Mouse (Mus musculus): Measurements from ENCODE around the gene Rasgrf2. TPM values are rescaled to one million over a fixed set of nuclear protein-coding genes. Genes with fewer than 3 reads are reported as not detected.

The Rasgrf2 gene
- polyA plus RNA-seq, 1 experiment from 2014 or later, result 0.39 TPM

DNA sequence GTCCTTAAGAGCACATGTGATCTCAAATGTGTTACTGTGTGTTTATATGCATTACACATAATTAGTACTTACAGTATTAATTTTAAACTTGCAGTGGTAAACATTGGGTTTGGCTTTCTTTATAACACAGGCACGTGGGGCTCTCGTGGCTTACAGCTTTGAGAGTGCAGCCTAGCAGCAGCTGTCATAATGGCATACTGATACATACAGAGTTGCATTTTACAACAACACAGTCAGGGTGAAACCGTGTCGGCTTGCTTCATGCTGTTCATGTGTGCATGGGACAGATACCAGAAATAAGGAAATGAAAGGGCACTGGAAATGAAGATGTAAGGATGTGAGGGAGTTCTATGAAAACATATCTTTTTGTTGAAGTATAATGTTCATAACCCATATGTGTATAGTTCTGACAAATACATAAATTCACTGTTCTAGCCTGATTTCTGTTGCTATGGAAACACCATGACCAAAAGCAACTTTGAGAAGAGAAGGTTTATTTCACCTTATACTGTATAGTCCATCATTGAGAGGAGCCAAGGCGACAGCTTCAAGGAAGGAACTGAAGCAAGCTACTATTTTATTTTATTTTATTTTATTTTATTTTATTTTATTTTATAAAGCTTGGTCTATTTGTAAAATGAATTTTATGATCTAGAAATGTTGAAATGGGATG is 246.6 kb downstream of the Rasgrf2 start:
- WGBS, result 79% methylated on average over 5 of the region's 5 CpGs
- no peaks in the 10 kb centered on the region for H3K36me3 ChIP-seq
- H3K4me3 ChIP-seq, result no peak overlapping the region
- H3K27ac ChIP-seq, result no peak overlapping the region
- DNase-seq (ENCODE audit: low spot score), result no peak
- H3K4me1 ChIP-seq, result no peaks in the 10 kb centered on the region
- H3K27me3 ChIP-seq (ENCODE audit: insufficient read depth, poor library complexity, severe bottlenecking), result no peaks in the 10 kb centered on the region
- H3K9me3 ChIP-seq, result no peaks in the 10 kb centered on the region

DNA sequence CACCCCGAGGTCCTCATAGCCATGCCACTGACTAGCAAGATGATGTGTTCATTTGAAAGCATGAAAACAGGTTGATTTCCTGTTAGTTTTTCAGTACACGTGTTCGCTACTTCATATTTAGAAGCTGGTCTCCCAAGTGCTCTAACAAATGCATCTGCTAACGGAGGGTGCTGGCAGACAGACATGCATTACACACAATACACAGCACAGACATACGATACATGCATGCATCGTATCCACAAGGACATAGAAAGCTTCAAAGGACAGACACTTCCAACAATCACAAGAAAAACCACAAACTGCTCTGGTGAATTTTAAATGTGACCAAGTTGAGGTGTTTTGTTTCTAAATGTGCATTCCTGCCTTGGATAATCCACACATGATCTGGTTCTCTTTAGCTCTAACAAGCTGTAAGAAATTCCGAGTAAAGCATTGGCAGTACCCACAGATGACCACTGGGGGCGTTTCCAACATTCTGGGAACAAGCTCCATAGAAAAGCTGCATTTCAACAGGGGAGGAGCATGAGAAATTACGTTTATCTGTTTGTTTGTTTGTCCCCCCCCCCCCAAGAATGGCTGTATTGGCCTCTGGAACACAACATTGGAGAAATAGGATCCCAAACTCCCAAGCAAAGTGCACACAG is 249.5 kb downstream of the Rasgrf2 start:
- WGBS, result 58% methylated on average over 9 of the region's 9 CpGs
- Histone ChIP-seq H3K36me3 (no peaks in the 10 kb centered on the region), H3K27me3 (ENCODE audit: insufficient read depth, poor library complexity, severe bottlenecking) (no peaks in the 10 kb centered on the region), H3K4me1 (peaks cover 17% of the 10 kb centered on the region; the same call in 1 of the 2 replicates), H3K27ac (no peak overlapping the region), H3K9me3 (no peaks in the 10 kb centered on the region), H3K4me3 (no peak overlapping the region)
- DNase-seq (ENCODE audit: low spot score), result peak; percentile 36

DNA sequence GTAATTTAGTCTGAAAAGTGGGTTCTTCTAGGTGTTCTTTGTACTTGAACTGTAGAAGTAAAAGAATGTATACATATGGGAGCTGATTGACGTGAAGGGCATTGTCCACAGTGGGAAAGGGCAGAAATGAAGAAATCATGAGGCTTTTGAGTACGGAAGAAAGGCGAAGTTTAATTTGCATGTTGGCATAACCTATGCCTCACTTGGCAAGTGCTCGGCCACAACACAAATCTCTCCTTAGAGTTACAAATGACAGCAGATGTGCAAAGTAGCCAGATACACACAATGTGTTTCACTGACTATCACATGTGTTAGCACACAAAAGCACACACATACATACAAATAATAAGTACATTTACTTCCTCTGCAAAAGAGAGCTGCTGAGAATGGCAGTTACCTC is 251.2 kb downstream of the Rasgrf2 start:
- 90% methylated on average over 4 of the region's 4 CpGs for WGBS
- no peak for DNase-seq (ENCODE audit: low spot score)
- H3K4me3 ChIP-seq, result no peak overlapping the region

GRCm38 (mm10) chr13:91877996-91878395 is 253.5 kb downstream of the Rasgrf2 start:
- Histone ChIP-seq H3K4me1 (peaks cover 44% of the 10 kb centered on the region), H3K36me3 (no peaks in the 10 kb centered on the region), H3K27me3 (ENCODE audit: insufficient read depth, poor library complexity, severe bottlenecking) (no peaks in the 10 kb centered on the region), H3K4me3 (no peak overlapping the region), H3K9me3 (no peaks in the 10 kb centered on the region), H3K27ac (peak overlapping the region; percentile 83; the same call in 1 of the 2 replicates)
- no peak for DNase-seq (ENCODE audit: low spot score)
- 73% methylated on average over 3 of the region's 3 CpGs for WGBS

More for the DNA sequence above, 251.2 kb downstream of the Rasgrf2 start:
- no peak overlapping the region for H3K27ac ChIP-seq
- no peaks in the 10 kb centered on the region for H3K27me3 ChIP-seq (ENCODE audit: insufficient read depth, poor library complexity, severe bottlenecking)
- no peaks in the 10 kb centered on the region for H3K36me3 ChIP-seq
- no peaks in the 10 kb centered on the region for H3K9me3 ChIP-seq
- peaks cover 27% of the 10 kb centered on the region; the same call in 1 of the 2 replicates for H3K4me1 ChIP-seq

- no peaks in the 10 kb centered on the region for H3K9me3 ChIP-seq
- H3K4me3 ChIP-seq, result no peak overlapping the region
- H3K36me3 ChIP-seq, result no peaks in the 10 kb centered on the region
- H3K27ac ChIP-seq, result peak overlapping the region; percentile 83
- H3K4me1 ChIP-seq, result peaks cover 44% of the 10 kb centered on the region
- no peaks in the 10 kb centered on the region for H3K27me3 ChIP-seq (ENCODE audit: insufficient read depth, poor library complexity, severe bottlenecking)
- DNase-seq (ENCODE audit: low spot score), result no peak
- WGBS, result 48% methylated on average over 10 of the region's 10 CpGs
Measured at GRCm38 (mm10) chr13:91877350-91877749, 254.1 kb downstream of the Rasgrf2 start.

DNA sequence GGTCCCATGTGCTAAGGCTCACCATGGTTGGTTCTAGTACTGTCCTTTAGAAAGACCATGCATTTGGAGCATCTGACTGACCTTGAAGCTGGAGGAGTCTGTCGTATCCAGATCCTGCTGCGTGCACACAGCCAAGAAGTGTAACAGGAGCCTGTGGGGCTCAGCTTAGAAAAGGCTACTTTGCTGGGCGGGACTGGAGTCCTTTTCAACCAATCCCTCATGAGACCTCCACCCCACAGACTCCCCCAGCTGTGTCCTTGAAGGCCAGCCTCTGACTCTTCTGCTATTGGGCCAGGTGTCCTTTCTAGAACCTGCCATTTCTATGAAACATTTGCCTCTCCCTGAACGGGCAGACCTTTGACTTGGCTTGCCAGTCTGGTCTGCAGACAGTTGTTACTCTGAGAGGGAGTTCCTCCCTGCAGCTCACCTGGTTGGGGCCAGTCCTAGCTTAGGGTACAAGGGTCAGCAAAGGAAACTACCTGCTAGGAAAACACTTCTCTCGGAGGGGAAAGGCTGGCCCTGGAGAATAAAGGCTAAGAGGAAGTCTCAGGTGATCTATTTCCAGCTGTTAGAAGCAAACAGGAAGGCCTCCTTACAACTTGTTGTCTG is 254.6 kb downstream of the Rasgrf2 start, which contains the start of gene Ckmt2:
TSS of gene Ckmt2 (minus strand) at position 145 of the 609 bp plus-strand sequence.
- H3K4me1 ChIP-seq, result peaks cover 44% of the 10 kb centered on the region
- WGBS, result 65% methylated on average over 5 of the region's 5 CpGs
- H3K4me3 ChIP-seq, result no peak within 1 kb of the TSS
- H3K27ac ChIP-seq, result peak within 1 kb of the TSS; percentile 83
- H3K27me3 ChIP-seq (ENCODE audit: insufficient read depth, poor library complexity, severe bottlenecking), result no peaks in the 10 kb centered on the region
- H3K9me3 ChIP-seq, result no peaks in the 10 kb centered on the region
- no peak for DNase-seq (ENCODE audit: low spot score)
- H3K36me3 ChIP-seq, result no peaks in the 10 kb centered on the region

DNA sequence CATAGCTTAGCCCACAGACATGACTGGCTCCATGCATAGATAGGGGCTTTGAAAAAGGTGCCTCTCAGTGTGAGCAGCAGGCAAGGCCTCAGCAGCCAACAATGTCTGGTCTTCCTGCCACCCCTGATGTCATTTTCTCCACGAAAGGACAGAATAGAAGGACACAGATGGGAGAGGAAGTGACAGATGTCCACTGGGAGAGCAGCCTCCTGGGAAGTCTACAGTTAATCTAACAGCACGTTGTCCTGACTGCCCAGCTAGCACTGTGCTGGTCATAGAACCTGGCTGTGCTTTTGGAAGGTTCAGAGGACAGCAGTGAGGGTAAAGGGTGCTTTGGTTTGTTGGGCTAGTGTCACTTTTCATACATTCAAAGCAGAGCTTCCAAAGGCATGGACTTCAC is 255.9 kb downstream of the Rasgrf2 start:
- 34% methylated on average over 2 of the region's 2 CpGs for WGBS
- H3K27ac ChIP-seq, result peak overlapping the region; percentile 78
- DNase-seq (ENCODE audit: low spot score), result no peak
- H3K36me3 ChIP-seq, result no peaks in the 10 kb centered on the region
- no peaks in the 10 kb centered on the region for H3K27me3 ChIP-seq (ENCODE audit: insufficient read depth, poor library complexity, severe bottlenecking)
- H3K4me3 ChIP-seq, result no peak overlapping the region
- H3K4me1 ChIP-seq, result peaks cover 44% of the 10 kb centered on the region
- H3K9me3 ChIP-seq, result no peaks in the 10 kb centered on the region

DNA sequence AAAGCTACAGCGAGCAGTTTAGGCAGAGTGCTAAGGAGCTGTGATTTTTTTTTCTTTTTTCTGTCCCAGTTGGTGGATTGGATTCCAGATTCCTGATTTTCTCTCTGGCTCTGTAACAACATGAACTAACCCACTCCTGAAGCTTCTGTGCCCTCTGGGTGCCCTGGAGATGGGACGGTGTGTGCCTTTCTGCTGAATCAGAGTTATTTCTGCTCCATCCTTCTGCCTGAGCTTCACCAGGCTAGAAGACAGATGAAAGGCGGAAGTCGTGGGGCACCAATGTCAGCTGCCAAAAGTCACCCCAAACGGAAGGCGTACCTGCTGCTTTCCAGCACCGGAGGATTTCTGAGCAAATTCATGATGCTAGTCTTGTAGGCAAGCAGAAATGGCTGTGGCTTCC is 256.9 kb downstream of the Rasgrf2 start:
- no peaks in the 10 kb centered on the region for H3K9me3 ChIP-seq
- no peaks in the 10 kb centered on the region for H3K27me3 ChIP-seq (ENCODE audit: insufficient read depth, poor library complexity, severe bottlenecking)
- H3K4me1 ChIP-seq, result peaks cover 44% of the 10 kb centered on the region
- no peak for DNase-seq (ENCODE audit: low spot score)
- H3K36me3 ChIP-seq, result no peaks in the 10 kb centered on the region
- peak overlapping the region; percentile 78 for H3K27ac ChIP-seq
- no peak overlapping the region for H3K4me3 ChIP-seq
- WGBS, result 76% methylated on average over 7 of the region's 7 CpGs

- 52% methylated on average over 7 of the region's 7 CpGs for WGBS
- peak overlapping the region; percentile 78 for H3K27ac ChIP-seq
- H3K4me3 ChIP-seq, result no peak overlapping the region
- H3K4me1 ChIP-seq, result peaks cover 44% of the 10 kb centered on the region
- DNase-seq (ENCODE audit: low spot score), result no peak
- H3K9me3 ChIP-seq, result no peaks in the 10 kb centered on the region
- H3K27me3 ChIP-seq (ENCODE audit: insufficient read depth, poor library complexity, severe bottlenecking), result no peaks in the 10 kb centered on the region
- no peaks in the 10 kb centered on the region for H3K36me3 ChIP-seq
Measured at GRCm38 (mm10) chr13:91873734-91874329, 257.6 kb downstream of the Rasgrf2 start.

GRCm38 (mm10) chr13:91868577-91868976 is 262.9 kb downstream of the Rasgrf2 start:
- 89% methylated on average over 1 of the region's 1 CpGs for WGBS
- no peaks in the 10 kb centered on the region for H3K36me3 ChIP-seq
- peaks cover under 1% of the 10 kb centered on the region for H3K4me1 ChIP-seq
- H3K27ac ChIP-seq, result no peak overlapping the region
- no peak overlapping the region for H3K4me3 ChIP-seq
- no peaks in the 10 kb centered on the region for H3K27me3 ChIP-seq (ENCODE audit: insufficient read depth, poor library complexity, severe bottlenecking)
- no peaks in the 10 kb centered on the region for H3K9me3 ChIP-seq
- DNase-seq (ENCODE audit: low spot score), result no peak

GRCm38 (mm10) chr13:91858835-91859234 is 272.6 kb downstream of the Rasgrf2 start:
- Histone ChIP-seq H3K4me3 (no peak overlapping the region), H3K27me3 (ENCODE audit: insufficient read depth, poor library complexity, severe bottlenecking) (no peaks in the 10 kb centered on the region), H3K4me1 (no peaks in the 10 kb centered on the region), H3K27ac (no peak overlapping the region), H3K36me3 (no peaks in the 10 kb centered on the region), H3K9me3 (no peaks in the 10 kb centered on the region)
- WGBS, result 75% methylated on average over 7 of the region's 7 CpGs
- DNase-seq (ENCODE audit: low spot score), result no peak

DNA sequence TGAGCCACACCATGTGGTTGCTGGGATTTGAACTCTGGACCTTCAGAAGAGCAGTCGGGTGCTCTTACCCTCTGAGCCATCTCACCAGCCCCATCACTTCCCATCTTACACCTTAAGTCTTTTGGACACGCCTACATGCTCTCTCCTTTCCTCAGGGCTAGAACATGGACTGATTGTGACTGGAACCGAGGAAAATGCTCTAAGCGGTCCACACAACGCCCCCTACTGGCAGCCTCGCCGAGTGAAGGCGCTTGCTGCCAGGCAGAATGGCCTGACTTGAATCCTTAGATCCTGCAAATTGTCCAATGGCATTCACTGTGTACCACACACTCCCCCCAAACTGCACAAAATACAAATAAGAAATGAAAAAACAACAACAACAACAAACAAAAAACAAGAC is 274.0 kb downstream of the Rasgrf2 start:
- DNase-seq (ENCODE audit: low spot score), result no peak
- no peak overlapping the region for H3K27ac ChIP-seq
- H3K4me3 ChIP-seq, result no peak overlapping the region
- H3K4me1 ChIP-seq, result no peaks in the 10 kb centered on the region
- no peaks in the 10 kb centered on the region for H3K27me3 ChIP-seq (ENCODE audit: insufficient read depth, poor library complexity, severe bottlenecking)
- no peaks in the 10 kb centered on the region for H3K36me3 ChIP-seq
- WGBS, result 55% methylated on average over 8 of the region's 8 CpGs
- no peaks in the 10 kb centered on the region for H3K9me3 ChIP-seq

- Histone ChIP-seq H3K9me3 (no peaks in the 10 kb centered on the region), H3K4me3 (no peak overlapping the region), H3K4me1 (no peaks in the 10 kb centered on the region), H3K27me3 (ENCODE audit: insufficient read depth, poor library complexity, severe bottlenecking) (no peaks in the 10 kb centered on the region), H3K27ac (no peak overlapping the region), H3K36me3 (no peaks in the 10 kb centered on the region)
- WGBS, result 76% methylated on average over 3 of the region's 3 CpGs
- DNase-seq (ENCODE audit: low spot score), result no peak
Measured at GRCm38 (mm10) chr13:91854412-91854811, 277.0 kb downstream of the Rasgrf2 start.
